Mouse (Mus musculus) liver, embryonic 14.5 days (tissue): Measurements from ENCODE around the gene Gm5799. TPM values are rescaled to one million over a fixed set of nuclear protein-coding genes. Genes with fewer than 3 reads are reported as not detected.
"Not testable (repeated sequence)": the region's sequence is repeated elsewhere in the genome, so short reads cannot be mapped to it uniquely, and the experiment has no call there.

Experiments used
- ATAC-seq: fragments of 200-750 bp; cut with Nextera tagmentation; 2 replicates; pipeline ENCODE4 v1.8.0; 2017; ENCODE audit warnings: moderate number of reproducible peaks, mild to moderate bottlenecking, moderate library complexity; ENCODE audit not compliant: insufficient read depth
- DNase-seq, 3 experiments: peaks; one replicate each; pipeline ENCODE4 v3.0.0-alpha.2; 2012 to 2013; ENCODE audit warnings: low read depth in 3 of 3, low spot score in 3 of 3
- H3K27ac ChIP-seq: fragments of 300-500 bp; sonication (generic); 2 replicates; pipeline ENCODE4 v1.5.1; 2014; ENCODE audit warnings: moderate library complexity, mild to moderate bottlenecking, control low read depth, inconsistent platforms
- H3K27me3 ChIP-seq: fragments of 300-500 bp; sonication (generic); 2 replicates; pipeline ENCODE4 v1.6.1; 2014; ENCODE audit warnings: mild to moderate bottlenecking, low read length, moderate library complexity; ENCODE audit not compliant: control insufficient read depth, insufficient read depth
- H3K36me3 ChIP-seq: fragments of 300-500 bp; sonication (generic); replicated peaks from 2 replicates; pipeline ENCODE4 v1.6.1; 2014; ENCODE audit warnings: low read depth; ENCODE audit not compliant: control insufficient read depth, insufficient read depth
- H3K4me1 ChIP-seq, 2 experiments: fragments of 200-500 bp in 1 of 2; fragments of 300-500 bp in 1 of 2; sonication (generic) in 1 of 2; replicated peaks; 2 replicates each; pipeline ENCODE4 v1.6.1; 2012 to 2014; ENCODE audit warnings: antibody characterized with exemption in 1 of 2, inconsistent platforms in 1 of 2, low read length in 1 of 2; ENCODE audit not compliant: control insufficient read depth in 2 of 2, insufficient read depth in 2 of 2
- H3K4me2 ChIP-seq: fragments of 300-500 bp; sonication (generic); 2 replicates; pipeline ENCODE4 v1.6.1; 2014; ENCODE audit warnings: low read depth, mild to moderate bottlenecking, control low read depth, moderate library complexity
- H3K4me3 ChIP-seq, 2 experiments: fragments of 200-500 bp in 1 of 2; fragments of 300-500 bp in 1 of 2; sonication (generic) in 1 of 2; 2 replicates each; pipeline ENCODE4 v1.5.1; 2012 to 2014; ENCODE audit warnings: low read depth in 2 of 2, low read length in 2 of 2, mild to moderate bottlenecking in 2 of 2, control low read depth in 1 of 2, inconsistent platforms in 1 of 2, moderate library complexity in 1 of 2; ENCODE audit not compliant: insufficient read depth in 1 of 2
- H3K9ac ChIP-seq: fragments of 300-500 bp; sonication (generic); replicated peaks from 2 replicates; pipeline ENCODE4 v1.6.1; 2014; ENCODE audit warnings: mild to moderate bottlenecking, control low read depth, moderate library complexity
- H3K9me3 ChIP-seq: fragments of 300-500 bp; sonication (generic); 2 replicates; pipeline ENCODE4 v1.6.1; 2016; ENCODE audit warnings: low read length, mixed read lengths; ENCODE audit not compliant: control insufficient read depth
- WGBS: fragments of 180-500 bp; shearing (Covaris S2); extraction: QIAGEN DNeasy Blood & Tissue Kit; methylation state at CpG from one replicate; pipeline ENCODE4 v1.1.7; 2014; ENCODE audit not compliant: insufficient replicate concordance; 5-methylcytosine and 5-hydroxymethylcytosine counted together
- polyA plus RNA-seq, 2 experiments: library from polyadenylated mRNA; depleted of rRNA in 1 of 2; stranded (reverse) in 1 of 2; unstranded in 1 of 2; fragments of >200 nt; fragmentation: Nextera tagmentation in 1 of 2; extraction: Ambion mirVana in 1 of 2; gene quantifications; 2 replicates each; pipeline versions ENCODE4 v1.2.1 to v1.2.3; 2012 to 2014

Gene Gm5799
- polyA plus RNA-seq (2012; rRNA removed) (not detected in 2 replicates), polyA plus RNA-seq (2014; fragmentation: Nextera tagmentation; extraction: Ambion mirVana) (not detected in 2 replicates)

GRCm38 (mm10) chr14:43543276-43543675, at the start of gene Gm5799:
Gm5799 (plus strand) TSS chr14:43543576.
- not testable (repeated sequence) for H3K27me3 ChIP-seq, H3K4me3 ChIP-seq, H3K27ac ChIP-seq, DNase-seq, H3K9ac ChIP-seq, ATAC-seq, H3K4me2 ChIP-seq, H3K36me3 ChIP-seq, H3K4me1 ChIP-seq, H3K9me3 ChIP-seq
- WGBS, result 71% methylated on average over 1 of the region's 2 CpGs

GRCm38 (mm10) chr14:43531052-43532010, 12.0 kb upstream of the Gm5799 start:
- not testable (repeated sequence) for H3K4me2 ChIP-seq, H3K4me3 ChIP-seq, H3K4me1 ChIP-seq, ATAC-seq, H3K27me3 ChIP-seq, H3K36me3 ChIP-seq, H3K9ac ChIP-seq, H3K27ac ChIP-seq, DNase-seq, H3K9me3 ChIP-seq
- WGBS, result 24% methylated on average over 14 of the region's 15 CpGs

- not testable (repeated sequence) for H3K4me3 ChIP-seq, H3K9ac ChIP-seq, H3K27ac ChIP-seq, H3K27me3 ChIP-seq, H3K9me3 ChIP-seq, DNase-seq, H3K4me2 ChIP-seq, H3K4me1 ChIP-seq, H3K36me3 ChIP-seq, ATAC-seq
- no CpG with 5 or more reads among the region's 6 CpGs for WGBS
Measured at GRCm38 (mm10) chr14:43532011-43532383, 11.4 kb upstream of the Gm5799 start.

GRCm38 (mm10) chr14:43532387-43532786, 11.0 kb upstream of the Gm5799 start:
- 29% methylated on average over 5 of the region's 6 CpGs for WGBS
- DNase-seq, result not testable (repeated sequence)

GRCm38 (mm10) chr14:43538144-43538543, 5.2 kb upstream of the Gm5799 start:
- H3K4me3 ChIP-seq, H3K4me2 ChIP-seq, H3K36me3 ChIP-seq, H3K9ac ChIP-seq, H3K9me3 ChIP-seq, H3K27me3 ChIP-seq, ATAC-seq, H3K27ac ChIP-seq, H3K4me1 ChIP-seq, DNase-seq: not testable (repeated sequence)
- WGBS, result 46% methylated on average over 2 of the region's 2 CpGs

More at GRCm38 (mm10) chr14:43532387-43532786, 11.0 kb upstream of the Gm5799 start:
- H3K4me1 ChIP-seq, ATAC-seq, H3K36me3 ChIP-seq, H3K4me2 ChIP-seq, H3K4me3 ChIP-seq, H3K27me3 ChIP-seq, H3K27ac ChIP-seq, H3K9ac ChIP-seq, H3K9me3 ChIP-seq: not testable (repeated sequence)

GRCm38 (mm10) chr14:43546281-43546680, 2.9 kb downstream of the Gm5799 start:
- not testable (repeated sequence) for H3K9ac ChIP-seq, ATAC-seq, H3K27me3 ChIP-seq, H3K4me1 ChIP-seq, DNase-seq, H3K27ac ChIP-seq, H3K4me3 ChIP-seq, H3K36me3 ChIP-seq, H3K9me3 ChIP-seq, H3K4me2 ChIP-seq

- not testable (repeated sequence) for H3K27ac ChIP-seq, ATAC-seq, H3K27me3 ChIP-seq, H3K4me3 ChIP-seq, H3K9ac ChIP-seq, H3K36me3 ChIP-seq, H3K9me3 ChIP-seq, DNase-seq, H3K4me2 ChIP-seq, H3K4me1 ChIP-seq
- 51% methylated on average over 2 of the region's 2 CpGs for WGBS
Measured at GRCm38 (mm10) chr14:43552271-43552670, 8.9 kb downstream of the Gm5799 start.

GRCm38 (mm10) chr14:43577969-43578368, 34.6 kb downstream of the Gm5799 start:
- H3K27me3 ChIP-seq, H3K36me3 ChIP-seq, H3K4me2 ChIP-seq, H3K4me1 ChIP-seq, H3K9ac ChIP-seq, ATAC-seq, H3K27ac ChIP-seq, H3K9me3 ChIP-seq, DNase-seq, H3K4me3 ChIP-seq: not testable (repeated sequence)
- 48% methylated on average over 3 of the region's 4 CpGs for WGBS
